1 mouse cellular context compared by ENCODE assay signal in the genomic region with DNA sequence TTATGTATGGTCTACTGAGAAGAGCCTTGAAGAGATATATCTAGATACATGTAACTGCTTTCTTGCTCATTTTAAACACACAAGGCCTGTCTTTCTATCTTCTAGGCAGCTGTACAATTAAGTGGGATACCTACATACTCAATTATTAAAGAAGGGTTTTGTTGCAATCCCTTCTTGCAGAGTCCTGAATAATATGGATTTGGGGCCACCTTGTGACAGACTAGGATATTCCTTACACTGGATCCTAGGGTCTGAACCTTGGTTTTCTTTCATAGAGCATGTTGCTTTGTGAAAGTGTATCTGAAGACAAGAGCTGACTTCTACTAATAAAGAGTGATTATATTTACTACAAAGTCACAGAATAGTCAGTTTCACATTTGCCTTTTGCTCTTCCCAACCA.
TF ChIP-seq lines count a peak whose summit lies in the region.

No protein-coding gene starts in this region.

TF ChIP-seq in MEL, 35 proteins besides CTCF, POLR2A, EP300 and RAD21 (continued from another document):
- TF ChIP-seq ZNF384 (IDR thresholded peaks at IDR 0.05; ENCODE audit: low read depth, low read length) (no peak), UBTF (IDR thresholded peaks at IDR 0.05; ENCODE audit: borderline replicate concordance, insufficient read depth, low read depth, low read length) (no peak), SIN3A (IDR thresholded peaks at IDR 0.05; ENCODE audit: low read length) (no peak), MAX (IDR thresholded peaks at IDR 0.05; ENCODE audit: low read length) (no peak)
